Mouse (Mus musculus): ENCODE data around the gene Gramd1b. TPM values are rescaled to one million over a fixed set of nuclear protein-coding genes. Genes with fewer than 3 reads are reported as not detected.

The Gramd1b gene
- polyA plus RNA-seq, 3 experiments from 2014 or later: 69.8 to 81.5 (median 80.6) TPM

GRCm38 (mm10) chr9:40397036-40397435 is 134.1 kb downstream of the Gramd1b start:
- peak; percentile 82 for ATAC-seq

GRCm38 (mm10) chr9:40396171-40396570 is 135.0 kb downstream of the Gramd1b start:
- ATAC-seq: no peak

GRCm38 (mm10) chr9:40391852-40392695 is 139.1 kb downstream of the Gramd1b start:
- ATAC-seq: no peak

GRCm38 (mm10) chr9:40391359-40391758 is 139.8 kb downstream of the Gramd1b start:
- no peak for ATAC-seq

- peak; percentile 34 for ATAC-seq
These were observed 140.3 kb downstream of the Gramd1b start for GRCm38 (mm10) chr9:40390904-40391303.

- ATAC-seq: peak; percentile 38
These were observed 140.8 kb downstream of the Gramd1b start for GRCm38 (mm10) chr9:40390396-40390760.

- no peak for ATAC-seq
These were observed 141.4 kb downstream of the Gramd1b start for GRCm38 (mm10) chr9:40389669-40390395.

- ATAC-seq: no peak
These were observed 142.0 kb downstream of the Gramd1b start for GRCm38 (mm10) chr9:40389175-40389574.

- no peak for ATAC-seq
These were observed 146.4 kb downstream of the Gramd1b start for GRCm38 (mm10) chr9:40384781-40385180.

- no peak for ATAC-seq
These were observed 148.7 kb downstream of the Gramd1b start for GRCm38 (mm10) chr9:40382508-40382907.

GRCm38 (mm10) chr9:40381416-40382411 is 149.5 kb downstream of the Gramd1b start:
- no peak for ATAC-seq

GRCm38 (mm10) chr9:40376711-40377410 is 154.3 kb downstream of the Gramd1b start:
- ATAC-seq: no peak

- ATAC-seq: no peak
These were observed 155.0 kb downstream of the Gramd1b start for GRCm38 (mm10) chr9:40376139-40376541.

GRCm38 (mm10) chr9:40375518-40375917 is 155.7 kb downstream of the Gramd1b start:
- no peak for ATAC-seq

GRCm38 (mm10) chr9:40374992-40375391 is 156.2 kb downstream of the Gramd1b start:
- ATAC-seq: no peak

- no peak for ATAC-seq
These were observed 156.6 kb downstream of the Gramd1b start for GRCm38 (mm10) chr9:40374533-40374971.

GRCm38 (mm10) chr9:40374052-40374451 is 157.1 kb downstream of the Gramd1b start:
- no peak for ATAC-seq

- ATAC-seq: no peak
These were observed 161.0 kb downstream of the Gramd1b start for GRCm38 (mm10) chr9:40370151-40370550.

- ATAC-seq: no peak
These were observed 164.4 kb downstream of the Gramd1b start for GRCm38 (mm10) chr9:40366795-40367194.

GRCm38 (mm10) chr9:40364312-40364711 is 166.9 kb downstream of the Gramd1b start:
- no peak for ATAC-seq

- peak; percentile 62 for ATAC-seq
These were observed 169.2 kb downstream of the Gramd1b start for GRCm38 (mm10) chr9:40361970-40362369.

GRCm38 (mm10) chr9:40358408-40358896 is 172.7 kb downstream of the Gramd1b start:
- ATAC-seq: no peak

Measured in inflammation-experienced regulatory T-cells, adult 6 months (primary cell).